Mouse (Mus musculus) kidney, adult 10 weeks (tissue): Measurements from ENCODE around the gene Wnt2b. TPM values are rescaled to one million over a fixed set of nuclear protein-coding genes. Genes with fewer than 3 reads are reported as not detected.

Experiments
- polyA plus RNA-seq: library from polyadenylated mRNA; stranded (reverse); fragments of 350-450 nt; fragmentation: Illumina TruSeq; extraction: RNeasy Lipid Tissue Mini Kit (QIAGEN cat#74804); gene quantifications from one replicate; pipeline ENCODE4 v1.2.3, GENCODE M21; 2014; ENCODE audit warnings: low read depth, low replicate concordance

Wnt2b gene
- polyA plus RNA-seq: 0.32 TPM

DNA sequence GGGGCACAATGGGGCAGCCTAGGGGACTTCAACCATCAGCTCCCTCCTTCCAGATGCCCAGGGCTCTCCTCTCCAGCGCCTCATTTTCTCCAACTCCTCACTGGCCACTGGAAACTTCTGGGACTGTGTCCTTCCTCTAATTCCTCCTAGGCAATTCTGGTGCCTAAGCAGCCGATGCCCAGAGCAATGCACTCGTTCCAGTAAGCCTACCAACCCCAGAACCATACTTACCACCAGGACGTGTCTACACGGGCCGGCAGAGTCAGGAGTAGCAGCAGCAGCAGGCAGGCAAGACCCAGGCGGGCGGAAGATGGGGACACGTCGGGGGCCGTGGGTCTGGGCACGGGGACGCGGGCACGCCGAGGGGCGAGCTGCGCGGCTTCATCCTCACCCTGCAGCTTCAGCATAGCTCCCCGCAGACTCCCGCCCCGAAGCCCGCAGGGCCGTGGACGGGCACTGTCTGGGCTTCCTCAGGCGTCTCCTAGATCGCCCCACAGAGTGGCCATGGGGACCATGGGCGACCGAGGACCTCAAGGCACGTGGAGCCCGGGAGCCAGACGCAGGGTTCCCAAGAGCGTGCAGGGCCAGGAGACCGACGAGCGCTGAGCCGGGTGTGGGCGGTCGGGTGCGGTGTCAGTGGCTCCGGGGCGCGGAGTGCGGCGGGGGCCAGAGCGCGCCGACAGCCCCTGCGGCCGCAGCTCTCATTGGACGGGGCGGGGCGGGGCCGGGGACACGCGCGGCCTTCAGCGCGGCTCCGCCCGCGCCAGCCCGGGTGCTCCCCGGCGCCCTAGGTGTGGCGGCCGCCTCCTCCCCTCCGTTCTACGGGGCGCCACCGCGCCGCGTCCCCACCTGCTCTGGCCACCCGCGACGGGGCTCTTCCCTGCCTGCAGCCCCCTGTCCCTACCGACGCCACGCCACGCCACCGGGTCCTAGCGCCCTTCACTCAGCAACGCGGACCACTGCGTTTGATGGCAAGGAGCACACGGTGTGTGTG is at the start of gene Wnt2b:
Gene Wnt2b, minus strand, starts transcription at position 856 of the 994 bp plus-strand sequence.

Other genes with a start within 250 kb of the Wnt2b start
- gene Ppm1j, start 180.9 kb downstream of the Wnt2b start, polyA plus RNA-seq: not detected
- not detected for gene Fam19a3, start 180.1 kb downstream of the Wnt2b start, polyA plus RNA-seq
- gene Rhoc, start 173.5 kb downstream of the Wnt2b start, polyA plus RNA-seq: 12.4 TPM
- gene Mov10, start 143.4 kb downstream of the Wnt2b start, polyA plus RNA-seq: 0.73 TPM
- 97.5 TPM for gene St7l, start 97.9 kb downstream of the Wnt2b start, polyA plus RNA-seq
- 122 TPM for gene Capza1, start 97.4 kb downstream of the Wnt2b start, polyA plus RNA-seq
- 22.6 TPM for gene Cttnbp2nl, start 91.2 kb upstream of the Wnt2b start, polyA plus RNA-seq
- not detected for gene 4930564D02Rik, start 104.9 kb upstream of the Wnt2b start, polyA plus RNA-seq